Comparison of ENCODE assay signal across 13 mouse cellular contexts in the genomic region with DNA sequence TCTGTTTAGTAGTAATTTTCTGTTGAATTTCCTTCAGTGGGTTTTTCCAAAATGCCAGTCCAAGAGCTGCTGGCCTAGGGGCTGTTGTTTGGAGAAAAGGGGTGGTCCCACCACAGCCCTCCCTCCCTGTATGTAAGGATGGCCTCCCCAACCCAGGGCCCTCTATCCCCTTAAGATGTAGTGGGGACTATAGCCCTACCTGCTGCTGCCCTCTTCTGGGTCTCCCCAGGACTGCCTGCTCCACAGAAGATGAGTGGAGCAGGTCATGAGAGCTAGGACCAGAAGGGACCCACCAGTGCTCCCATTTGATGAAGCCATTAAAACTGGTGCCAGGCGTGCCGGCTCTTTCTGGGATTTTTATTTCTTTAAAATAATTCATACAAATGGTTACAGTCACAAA. TPM values are rescaled to one million over a fixed set of nuclear protein-coding genes. Genes with fewer than 3 reads are reported as not detected.
DNase-seq lines count a peak whose midpoint lies in the region; ATAC-seq lines count a peak whose summit lies in the region.
"Had no signal": no experiment of that assay in that cellular context is flagged by ENCODE, and none has a peak within 500 bp of the region (broad histone marks: within the 10 kb centered on the region; RNA-seq: fewer than 3 reads in every experiment).

No protein-coding gene starts in this region.

- no peak overlapping the region for H3K4me2 ChIP-seq in kidney, embryonic 16.5 days (replicated peaks; ENCODE audit: low read depth, low read length)
- H3K4me2 ChIP-seq: embryonic facial prominence, embryonic 12.5 days; heart, embryonic 15.5 days; midbrain, embryonic 11.5 days had no signal

- no peak overlapping the region for H3K27ac ChIP-seq in kidney, embryonic 16.5 days (ENCODE audit: low read length)
- H3K27ac ChIP-seq: embryonic facial prominence, embryonic 12.5 days; heart, embryonic 15.5 days had no signal

- 87% methylated on average over 2 of the region's 2 CpGs for WGBS in kidney, embryonic 16.5 days

- peak; percentile 38 for DNase-seq in cerebellum, adult 11 months
- no peak for DNase-seq in cerebellum, adult 9-10 months
- peak; percentile 45 for DNase-seq in kidney, postnatal 14 days
- peak; percentile 71 for DNase-seq in NIH3T3 (ENCODE audit: low read depth)
- DNase-seq in kidney, postnatal 4 days, result peak; percentile 60 to 66
- DNase-seq in yolk sac, embryonic 10.5 days (ENCODE audit: low spot score), result no peak
- DNase-seq: layer of hippocampus, postnatal 36 days; thymus, postnatal 25 days had no signal

- H3K27me3 ChIP-seq in kidney, embryonic 16.5 days (ENCODE audit: insufficient read depth, low read length), result no peaks in the 10 kb centered on the region
- H3K27me3 ChIP-seq: embryonic facial prominence, embryonic 12.5 days; heart, embryonic 15.5 days had no signal

- no peak overlapping the region for H3K4me3 ChIP-seq in kidney, embryonic 16.5 days (ENCODE audit: low read length)
- H3K4me3 ChIP-seq: embryonic facial prominence, embryonic 12.5 days; heart, embryonic 15.5 days had no signal

- H3K4me1 ChIP-seq in kidney, embryonic 16.5 days (ENCODE audit: insufficient read depth, low read length), result no peaks in the 10 kb centered on the region
- H3K4me1 ChIP-seq: embryonic facial prominence, embryonic 12.5 days had no signal

- ATAC-seq in kidney, embryonic 16.5 days (ENCODE audit: low FRiP score, low TSS enrichment), result no peak; the same call in 1 of the 2 replicates
- no peak for ATAC-seq in erythroid progenitor cell, adult 5-6 weeks (replicated peaks; ENCODE audit: low FRiP score, poor library complexity, severe bottlenecking)

- H3K9ac ChIP-seq in kidney, embryonic 16.5 days (replicated peaks; ENCODE audit: low read length), result no peak overlapping the region
- H3K9ac ChIP-seq: embryonic facial prominence, embryonic 12.5 days; heart, embryonic 15.5 days had no signal

- H3K36me3 ChIP-seq in kidney, embryonic 16.5 days (ENCODE audit: insufficient read depth, low read length), result peaks cover 63% of the 10 kb centered on the region

- no peaks in the 10 kb centered on the region for H3K9me3 ChIP-seq in kidney, embryonic 16.5 days (ENCODE audit: low read length)
- H3K9me3 ChIP-seq: embryonic facial prominence, embryonic 12.5 days; heart, embryonic 15.5 days had no signal

RNA-seq across cellular contexts. Expression of a gene that starts 27.4 kb away (rescaled TPM):
- 312 and 350 TPM in 2 replicates for polyA plus RNA-seq in kidney, embryonic 16.5 days (2015; fragmentation: Nextera tagmentation; extraction: Ambion mirVana)
- total RNA-seq in erythroid progenitor cell, adult 5-6 weeks (2015; ENCODE audit: low replicate concordance), result 195 and 222 TPM in 2 replicates
- total RNA-seq in erythroid progenitor cell, adult 5-6 weeks (2017; ENCODE audit: low replicate concordance), result 172 and 302 TPM in 2 replicates

RNA-seq across cellular contexts. Expression of a gene that starts 29.1 kb away (rescaled TPM):
- 7.9 and 10.9 TPM in 2 replicates for polyA plus RNA-seq in kidney, embryonic 16.5 days (2015; fragmentation: Nextera tagmentation; extraction: Ambion mirVana)
- 1.1 TPM in 1 of 2 replicates, not detected in the other for total RNA-seq in erythroid progenitor cell, adult 5-6 weeks (2015; ENCODE audit: low replicate concordance)
- 1.0 TPM in 1 of 2 replicates, not detected in the other for total RNA-seq in erythroid progenitor cell, adult 5-6 weeks (2017; ENCODE audit: low replicate concordance)

Comparison
In these comparisons a context has a peak if more than half of its experiments do, and no peak if none do; other contexts are left out.
1. DNase-seq: peak in cerebellum, adult 11 months (single experiment), kidney, postnatal 14 days (single experiment), NIH3T3 (single experiment) and kidney, postnatal 4 days (2 of 2); none in cerebellum, adult 9-10 months (single experiment) and yolk sac, embryonic 10.5 days (single experiment).